Mouse (Mus musculus): ENCODE measurements around the gene Mrpl53.
A peak's percentile ranks its signal among the peaks of the same experiment; 100 is the strongest.

The Mrpl53 gene

GRCm38 (mm10) chr6:83070311-83071219, 38.3 kb upstream of the Mrpl53 start:
- no peaks in the 10 kb centered on the region for H3K9me3 ChIP-seq (ENCODE audit: low read length)
- TF ChIP-seq POU5F1 (IDR thresholded peaks at IDR 0.05; ENCODE audit: borderline replicate concordance, low read length) (no peak), NANOG (IDR thresholded peaks at IDR 0.05; ENCODE audit: borderline replicate concordance, low read length) (no peak), CTCF (conservative IDR thresholded peaks at IDR 0.05; ENCODE audit: low read length) (no peak)
- H3K27me3 ChIP-seq (ENCODE audit: insufficient read depth, low read length) = peaks cover 90% of the 10 kb centered on the region
- peaks cover 56% of the 10 kb centered on the region for H3K4me1 ChIP-seq (replicated peaks; ENCODE audit: low read depth, low read length)
- H3K4me3 ChIP-seq (replicated peaks; ENCODE audit: low read length) = peak overlapping the region; percentile 70
- no peaks in the 10 kb centered on the region for H3K36me3 ChIP-seq (ENCODE audit: insufficient read depth, low read length)

DNA sequence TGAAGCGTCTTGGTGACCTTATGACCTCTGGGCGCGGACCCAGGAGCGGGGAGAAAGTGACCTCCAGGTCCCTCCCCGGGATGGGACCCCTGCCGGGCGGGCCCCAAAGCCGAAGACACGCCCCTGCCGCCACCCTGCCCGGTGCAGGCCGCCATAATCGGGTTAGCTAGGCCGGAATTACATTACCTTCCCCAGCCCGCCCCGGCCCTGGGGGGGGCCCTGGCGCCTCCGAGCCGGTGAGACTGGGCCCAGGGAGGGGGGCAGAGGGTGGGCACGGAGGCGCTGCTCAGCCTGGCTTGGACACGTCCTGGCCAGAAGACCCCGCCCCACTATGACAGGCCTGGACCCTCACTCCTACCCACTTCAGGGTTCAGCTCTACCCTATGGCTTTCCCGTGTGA, 37.6 kb upstream of the Mrpl53 start:
- Histone ChIP-seq H3K4me3 (replicated peaks; ENCODE audit: low read length) (peak overlapping the region; percentile 70), H3K36me3 (ENCODE audit: insufficient read depth, low read length) (no peaks in the 10 kb centered on the region), H3K4me1 (replicated peaks; ENCODE audit: low read depth, low read length) (peaks cover 50% of the 10 kb centered on the region), H3K27me3 (ENCODE audit: insufficient read depth, low read length) (peaks cover 90% of the 10 kb centered on the region), H3K9me3 (ENCODE audit: low read length) (no peaks in the 10 kb centered on the region)
- TF ChIP-seq POU5F1 (IDR thresholded peaks at IDR 0.05; ENCODE audit: borderline replicate concordance, low read length) (no peak), CTCF (conservative IDR thresholded peaks at IDR 0.05; ENCODE audit: low read length) (no peak), NANOG (IDR thresholded peaks at IDR 0.05; ENCODE audit: borderline replicate concordance, low read length) (no peak)

DNA sequence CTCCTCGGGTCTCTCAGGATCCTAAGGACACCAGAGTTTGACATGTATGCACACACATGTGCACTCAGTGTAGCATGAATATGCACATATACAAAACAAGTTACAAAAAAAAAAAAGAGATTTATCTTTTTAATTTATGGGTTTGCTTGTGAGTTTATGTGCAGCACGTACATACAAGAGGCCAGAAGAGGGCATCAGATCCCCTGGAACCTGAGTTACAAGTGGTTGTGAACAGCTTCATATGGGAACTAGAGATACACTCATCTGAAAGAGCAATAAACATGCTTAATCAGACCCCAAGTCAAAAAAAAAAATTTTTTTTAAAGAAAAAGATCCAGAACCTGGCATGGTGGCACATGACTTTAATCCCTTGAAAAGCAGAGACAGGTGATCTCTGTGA, 33.9 kb upstream of the Mrpl53 start:
- Histone ChIP-seq H3K4me3 (replicated peaks; ENCODE audit: low read length) (no peak overlapping the region), H3K27me3 (ENCODE audit: insufficient read depth, low read length) (peaks cover 62% of the 10 kb centered on the region), H3K9me3 (ENCODE audit: low read length) (no peaks in the 10 kb centered on the region), H3K4me1 (replicated peaks; ENCODE audit: low read depth, low read length) (peaks cover 41% of the 10 kb centered on the region), H3K36me3 (ENCODE audit: insufficient read depth, low read length) (peaks cover 7% of the 10 kb centered on the region)
- TF ChIP-seq POU5F1 (IDR thresholded peaks at IDR 0.05; ENCODE audit: borderline replicate concordance, low read length) (no peak), CTCF (conservative IDR thresholded peaks at IDR 0.05; ENCODE audit: low read length) (no peak), NANOG (IDR thresholded peaks at IDR 0.05; ENCODE audit: borderline replicate concordance, low read length) (no peak)

- peaks cover 38% of the 10 kb centered on the region for H3K27me3 ChIP-seq (ENCODE audit: insufficient read depth, low read length)
- peaks cover 32% of the 10 kb centered on the region for H3K36me3 ChIP-seq (ENCODE audit: insufficient read depth, low read length)
- TF ChIP-seq NANOG (IDR thresholded peaks at IDR 0.05; ENCODE audit: borderline replicate concordance, low read length) = no peak
- TF ChIP-seq CTCF (conservative IDR thresholded peaks at IDR 0.05; ENCODE audit: low read length) = no peak
- no peak for TF ChIP-seq POU5F1 (IDR thresholded peaks at IDR 0.05; ENCODE audit: borderline replicate concordance, low read length)
These were observed 31.1 kb upstream of the Mrpl53 start, which contains the start of gene Pcgf1 for GRCm38 (mm10) chr6:83077630-83078323. Pcgf1 (plus strand) TSS chr6:83077869.

DNA sequence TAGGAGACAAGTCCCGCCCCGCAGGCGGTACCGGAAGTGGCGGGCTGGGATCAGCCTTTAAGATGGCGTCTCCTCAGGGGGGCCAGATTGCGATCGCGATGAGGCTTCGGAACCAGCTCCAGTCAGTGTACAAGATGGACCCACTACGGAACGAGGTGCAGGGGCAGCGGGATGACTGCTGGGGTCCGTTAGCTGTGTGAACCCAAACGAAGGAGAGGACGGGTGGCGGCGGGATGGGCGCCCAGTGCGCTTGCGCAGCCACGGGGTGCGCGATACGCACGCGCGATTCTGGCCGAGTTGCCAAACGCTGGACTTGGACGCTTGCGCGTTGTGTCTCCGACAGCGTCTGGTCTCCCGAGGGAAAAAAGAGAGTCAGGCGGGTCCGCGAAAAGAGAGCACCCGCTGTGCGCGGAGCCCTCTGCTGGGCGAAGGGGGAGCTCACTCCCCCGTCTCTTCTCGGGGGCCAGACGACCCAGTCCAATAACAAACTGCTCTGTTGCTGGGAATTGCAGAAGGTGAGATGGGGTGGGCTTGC, 30.4 kb upstream of the Mrpl53 start:
- no peaks in the 10 kb centered on the region for H3K9me3 ChIP-seq (ENCODE audit: low read length)
- peak overlapping the region; percentile 94 for H3K4me3 ChIP-seq (replicated peaks; ENCODE audit: low read length)
- H3K4me1 ChIP-seq (replicated peaks; ENCODE audit: low read depth, low read length) = peaks cover 21% of the 10 kb centered on the region
- TF ChIP-seq NANOG (IDR thresholded peaks at IDR 0.05; ENCODE audit: borderline replicate concordance, low read length) (no peak), CTCF (conservative IDR thresholded peaks at IDR 0.05; ENCODE audit: low read length) (peak; percentile 10; the same call in 1 of the 2 replicates), POU5F1 (IDR thresholded peaks at IDR 0.05; ENCODE audit: borderline replicate concordance, low read length) (no peak)
- H3K27me3 ChIP-seq (ENCODE audit: insufficient read depth, low read length) = peaks cover 39% of the 10 kb centered on the region
- peaks cover 34% of the 10 kb centered on the region for H3K36me3 ChIP-seq (ENCODE audit: insufficient read depth, low read length)

More at GRCm38 (mm10) chr6:83077630-83078323, 31.1 kb upstream of the Mrpl53 start, which contains the start of gene Pcgf1:
- Histone ChIP-seq H3K9me3 (ENCODE audit: low read length) (no peaks in the 10 kb centered on the region), H3K4me1 (replicated peaks; ENCODE audit: low read depth, low read length) (peaks cover 21% of the 10 kb centered on the region), H3K4me3 (replicated peaks; ENCODE audit: low read length) (peak within 1 kb of the TSS; percentile 94)

DNA sequence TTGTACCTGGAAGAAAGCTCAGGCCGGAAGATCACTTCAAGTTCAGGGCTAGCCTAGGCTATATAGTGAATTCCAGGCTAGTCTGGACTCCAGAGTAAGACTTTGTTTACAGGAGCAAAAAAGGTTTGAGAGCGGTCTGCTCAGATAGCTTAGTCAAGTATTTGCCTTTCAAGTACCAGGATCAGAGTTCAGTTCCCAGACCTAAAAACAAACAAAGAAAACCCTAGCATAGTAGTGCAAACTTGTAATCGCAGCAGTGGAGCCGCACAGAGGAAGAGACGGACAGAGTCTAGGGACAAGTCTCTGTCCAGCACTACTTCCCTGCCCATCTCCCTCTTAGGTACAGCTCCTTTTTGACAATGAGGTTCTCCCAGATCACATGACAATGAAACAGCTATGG, 28.6 kb upstream of the Mrpl53 start:
- Histone ChIP-seq H3K9me3 (ENCODE audit: low read length) (no peaks in the 10 kb centered on the region), H3K36me3 (ENCODE audit: insufficient read depth, low read length) (peaks cover 34% of the 10 kb centered on the region), H3K4me3 (replicated peaks; ENCODE audit: low read length) (no peak overlapping the region), H3K27me3 (ENCODE audit: insufficient read depth, low read length) (peaks cover 43% of the 10 kb centered on the region), H3K4me1 (replicated peaks; ENCODE audit: low read depth, low read length) (peaks cover 21% of the 10 kb centered on the region)
- TF ChIP-seq POU5F1 (IDR thresholded peaks at IDR 0.05; ENCODE audit: borderline replicate concordance, low read length) = no peak
- no peak for TF ChIP-seq CTCF (conservative IDR thresholded peaks at IDR 0.05; ENCODE audit: low read length)
- TF ChIP-seq NANOG (IDR thresholded peaks at IDR 0.05; ENCODE audit: borderline replicate concordance, low read length) = no peak

DNA sequence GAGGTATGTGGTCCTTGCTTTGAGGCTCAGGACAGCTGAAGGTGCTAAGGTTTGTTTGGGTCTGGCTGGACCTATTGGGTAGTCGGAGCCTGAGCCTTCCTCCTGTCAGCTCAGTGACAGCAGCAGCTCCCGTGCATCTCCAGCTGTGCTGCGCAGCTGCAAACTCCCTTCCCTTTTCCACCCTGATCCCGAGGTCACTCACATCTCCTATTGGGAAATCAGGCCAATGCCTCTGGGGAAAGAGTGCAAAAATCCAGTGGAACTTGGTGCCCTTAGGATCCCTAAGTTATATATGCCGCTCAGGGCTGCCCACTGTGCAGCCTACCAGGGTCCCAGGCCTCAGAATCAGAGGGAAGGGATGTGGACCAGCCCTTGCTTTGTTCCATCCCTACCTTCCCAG, 25.3 kb upstream of the Mrpl53 start:
- Histone ChIP-seq H3K27me3 (ENCODE audit: insufficient read depth, low read length) (peaks cover 60% of the 10 kb centered on the region), H3K4me1 (replicated peaks; ENCODE audit: low read depth, low read length) (peaks cover 36% of the 10 kb centered on the region), H3K36me3 (ENCODE audit: insufficient read depth, low read length) (peaks cover 34% of the 10 kb centered on the region), H3K9me3 (ENCODE audit: low read length) (no peaks in the 10 kb centered on the region), H3K4me3 (replicated peaks; ENCODE audit: low read length) (no peak overlapping the region)
- TF ChIP-seq CTCF (conservative IDR thresholded peaks at IDR 0.05; ENCODE audit: low read length) (no peak), POU5F1 (IDR thresholded peaks at IDR 0.05; ENCODE audit: borderline replicate concordance, low read length) (no peak), NANOG (IDR thresholded peaks at IDR 0.05; ENCODE audit: borderline replicate concordance, low read length) (no peak)

GRCm38 (mm10) chr6:83084477-83084876, 24.4 kb upstream of the Mrpl53 start:
- peaks cover 32% of the 10 kb centered on the region for H3K36me3 ChIP-seq (ENCODE audit: insufficient read depth, low read length)
- H3K27me3 ChIP-seq (ENCODE audit: insufficient read depth, low read length) = peaks cover 68% of the 10 kb centered on the region
- H3K4me1 ChIP-seq (replicated peaks; ENCODE audit: low read depth, low read length) = peaks cover 32% of the 10 kb centered on the region
- H3K4me3 ChIP-seq (replicated peaks; ENCODE audit: low read length) = no peak overlapping the region
- TF ChIP-seq CTCF (conservative IDR thresholded peaks at IDR 0.05; ENCODE audit: low read length) (no peak), POU5F1 (IDR thresholded peaks at IDR 0.05; ENCODE audit: borderline replicate concordance, low read length) (no peak), NANOG (IDR thresholded peaks at IDR 0.05; ENCODE audit: borderline replicate concordance, low read length) (no peak)
- no peaks in the 10 kb centered on the region for H3K9me3 ChIP-seq (ENCODE audit: low read length)
